Mouse (Mus musculus) midbrain, embryonic 15.5 days (tissue): ENCODE data around the gene Acss1. TPM values are rescaled to one million over a fixed set of nuclear protein-coding genes. Genes with fewer than 3 reads are reported as not detected.

Experiments
- ATAC-seq: fragments of 200-750 bp; cut with Nextera tagmentation; replicated peaks from 2 replicates; pipeline ENCODE4 v1.8.0; 2017; ENCODE audit warnings: moderate TSS enrichment
- H3K27ac ChIP-seq: fragments of 300-500 bp; sonication (generic); 2 replicates; pipeline ENCODE4 v1.5.1; 2015; ENCODE audit warnings: mild to moderate bottlenecking, inconsistent platforms
- H3K27me3 ChIP-seq: fragments of 300-500 bp; sonication (generic); replicated peaks from 2 replicates; pipeline ENCODE4 v1.6.1; 2015; ENCODE audit warnings: inconsistent platforms
- H3K36me3 ChIP-seq: fragments of 300-500 bp; sonication (generic); replicated peaks from 2 replicates; pipeline ENCODE4 v1.6.1; 2015; ENCODE audit warnings: inconsistent platforms
- H3K4me1 ChIP-seq: fragments of 300-500 bp; sonication (generic); 2 replicates; pipeline ENCODE4 v1.6.1; 2015; ENCODE audit warnings: inconsistent platforms
- H3K4me2 ChIP-seq: fragments of 300-500 bp; sonication (generic); 2 replicates; pipeline ENCODE4 v1.6.1; 2015; ENCODE audit warnings: inconsistent platforms, mild to moderate bottlenecking, moderate library complexity
- H3K4me3 ChIP-seq: fragments of 300-500 bp; sonication (generic); 2 replicates; pipeline ENCODE4 v1.5.1; 2015; ENCODE audit warnings: mild to moderate bottlenecking, inconsistent platforms
- H3K9ac ChIP-seq: fragments of 300-500 bp; sonication (generic); 2 replicates; pipeline ENCODE4 v1.6.1; 2015; ENCODE audit warnings: mild to moderate bottlenecking, inconsistent platforms
- H3K9me3 ChIP-seq: fragments of 300-500 bp; sonication (generic); 2 replicates; pipeline ENCODE4 v1.6.1; 2016; ENCODE audit warnings: inconsistent platforms
- WGBS: fragments of 180-500 bp; shearing (Covaris S2); methylation state at CpG from one replicate; pipeline ENCODE4 v1.1.7; 2015; ENCODE audit warnings: mixed read lengths; 5-methylcytosine and 5-hydroxymethylcytosine counted together
- polyA plus RNA-seq: library from polyadenylated mRNA; unstranded; fragments of >200 nt; fragmentation: Nextera tagmentation; extraction: Ambion mirVana; gene quantifications from 2 replicates; pipeline ENCODE4 v1.2.1, GENCODE M21; 2015

Gene Acss1
- polyA plus RNA-seq, 1 experiment from 2014 or later = 16.7 TPM

DNA sequence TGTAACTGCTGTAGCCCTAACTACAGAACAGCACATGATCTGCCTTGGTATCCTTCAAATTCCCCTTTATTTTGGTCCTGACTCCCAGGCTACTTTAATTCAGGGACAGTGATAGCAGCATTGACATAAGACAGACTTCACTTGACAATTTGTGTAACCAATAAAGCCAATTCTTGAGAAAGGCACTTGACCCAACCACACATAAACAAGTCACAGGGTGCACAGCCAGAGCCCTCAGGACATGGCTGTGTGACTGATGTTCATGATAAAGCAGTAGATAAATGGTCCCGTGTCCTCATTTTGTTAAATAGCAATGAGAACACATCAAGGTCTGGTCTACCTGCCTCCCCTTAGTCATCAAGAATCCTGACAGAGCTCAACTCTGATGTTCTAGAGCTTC lies 88.7 kb downstream of the Acss1 start:
- no peak overlapping the region for H3K4me2 ChIP-seq
- H3K4me1 ChIP-seq = no peaks in the 10 kb centered on the region
- no peak overlapping the region for H3K4me3 ChIP-seq
- no peaks in the 10 kb centered on the region for H3K9me3 ChIP-seq
- 93% methylated on average over 1 of the region's 1 CpGs for WGBS
- ATAC-seq = no peak
- H3K9ac ChIP-seq = no peak overlapping the region
- H3K36me3 ChIP-seq = peaks cover 21% of the 10 kb centered on the region
- H3K27me3 ChIP-seq = no peaks in the 10 kb centered on the region
- H3K27ac ChIP-seq = no peak overlapping the region

- no peak overlapping the region for H3K9ac ChIP-seq
- H3K4me3 ChIP-seq = no peak overlapping the region
- no peaks in the 10 kb centered on the region for H3K27me3 ChIP-seq
- no peak overlapping the region for H3K27ac ChIP-seq
- H3K36me3 ChIP-seq = peaks cover 11% of the 10 kb centered on the region; the same call in 1 of the 2 replicates
- no peak for ATAC-seq
- H3K4me1 ChIP-seq = no peaks in the 10 kb centered on the region
- H3K4me2 ChIP-seq = no peak overlapping the region
- 85% methylated on average over 5 of the region's 5 CpGs for WGBS
- H3K9me3 ChIP-seq = no peaks in the 10 kb centered on the region
Measured at GRCm38 (mm10) chr2:150578603-150579002, 89.7 kb downstream of the Acss1 start.

- Histone ChIP-seq H3K4me2 (no peak overlapping the region), H3K9ac (no peak overlapping the region), H3K27ac (no peak overlapping the region), H3K9me3 (no peaks in the 10 kb centered on the region), H3K36me3 (0 out of 2 replicates have a peak, but pooled peaks cover 5% of the 10 kb centered on the region), H3K4me1 (no peaks in the 10 kb centered on the region), H3K4me3 (no peak overlapping the region), H3K27me3 (no peaks in the 10 kb centered on the region)
- 97% methylated on average over 1 of the region's 1 CpGs for WGBS
- no peak for ATAC-seq
Measured at GRCm38 (mm10) chr2:150576256-150576655, 92.0 kb downstream of the Acss1 start.

DNA sequence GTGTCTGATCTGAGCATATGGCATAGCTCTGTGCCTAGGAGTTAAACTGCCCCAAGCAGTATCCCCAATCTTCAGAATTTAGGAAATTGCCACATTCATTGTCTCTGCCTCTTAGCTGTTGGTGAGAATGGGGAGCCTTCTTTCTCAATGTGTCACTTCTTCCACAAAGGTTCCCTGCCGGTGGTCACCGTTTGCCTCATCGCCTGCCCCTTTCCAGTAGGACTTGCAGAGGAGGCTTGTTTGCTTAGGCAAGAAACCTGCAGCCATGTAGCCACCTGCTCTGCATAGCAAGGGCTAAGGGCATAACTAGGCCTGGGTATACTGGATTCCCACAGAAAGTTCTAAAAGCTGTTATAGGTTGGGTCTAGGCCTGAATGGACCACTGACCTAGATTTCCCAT lies 95.8 kb downstream of the Acss1 start:
- no peak for ATAC-seq
- Histone ChIP-seq H3K4me2 (no peak overlapping the region), H3K4me1 (no peaks in the 10 kb centered on the region), H3K27me3 (no peaks in the 10 kb centered on the region), H3K4me3 (no peak overlapping the region), H3K27ac (no peak overlapping the region), H3K9me3 (no peaks in the 10 kb centered on the region), H3K36me3 (0 out of 2 replicates have a peak, but pooled peaks cover 4% of the 10 kb centered on the region), H3K9ac (no peak overlapping the region)
- 95% methylated on average over 3 of the region's 3 CpGs for WGBS

GRCm38 (mm10) chr2:150570761-150571160 lies 97.5 kb downstream of the Acss1 start:
- Histone ChIP-seq H3K27me3 (no peaks in the 10 kb centered on the region), H3K27ac (no peak overlapping the region), H3K9me3 (no peaks in the 10 kb centered on the region), H3K4me2 (no peak overlapping the region), H3K4me3 (no peak overlapping the region), H3K4me1 (no peaks in the 10 kb centered on the region), H3K36me3 (no peaks in the 10 kb centered on the region), H3K9ac (no peak overlapping the region)
- 97% methylated on average over 2 of the region's 2 CpGs for WGBS
- ATAC-seq = no peak

DNA sequence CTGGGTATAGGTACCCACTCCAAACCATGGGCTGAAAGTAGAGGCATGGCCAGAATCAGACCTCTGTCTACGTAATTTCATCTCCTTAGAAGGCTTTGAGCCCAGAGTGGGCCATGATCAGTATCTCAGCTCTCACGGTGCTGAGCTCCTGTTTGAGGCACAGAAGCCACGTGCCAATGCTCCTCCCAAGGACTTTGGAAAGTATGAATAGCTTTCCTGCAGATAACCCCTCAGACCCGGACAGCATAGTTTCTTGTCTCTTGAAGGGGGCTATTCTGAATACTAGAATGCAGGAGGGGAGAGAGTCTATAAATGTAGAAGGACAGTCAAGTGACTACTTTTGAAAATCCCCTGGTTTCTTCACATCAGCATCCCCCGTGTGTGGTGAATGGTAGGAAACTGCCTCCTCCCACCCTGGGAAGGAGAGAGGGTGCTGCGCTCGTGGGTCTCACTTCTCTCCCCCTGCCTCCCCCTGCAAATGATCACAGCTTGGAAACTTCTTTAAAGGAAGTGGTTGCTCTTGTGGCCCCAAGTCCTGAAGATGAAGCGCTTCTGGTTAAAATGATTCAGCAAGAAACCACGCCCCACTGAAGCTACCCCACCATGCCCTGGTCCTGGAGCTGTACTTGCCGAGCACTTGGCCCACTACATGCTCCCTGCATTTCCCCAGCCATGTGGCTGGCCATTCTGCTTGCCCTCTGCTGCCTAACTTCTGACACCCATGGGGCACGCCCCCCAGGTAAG lies 98.3 kb downstream of the Acss1 start, which contains the start of gene Cst7:
Gene Cst7, plus strand, starts transcription at position 569 of the 744 bp plus-strand sequence.
- Histone ChIP-seq H3K4me1 (no peaks in the 10 kb centered on the region), H3K4me3 (no peak within 1 kb of the TSS), H3K36me3 (no peaks in the 10 kb centered on the region), H3K9me3 (no peaks in the 10 kb centered on the region), H3K27me3 (no peaks in the 10 kb centered on the region), H3K27ac (no peak within 1 kb of the TSS), H3K4me2 (no peak within 1 kb of the TSS), H3K9ac (no peak within 1 kb of the TSS)
- ATAC-seq = no peak
- WGBS = 84% methylated on average over 11 of the region's 11 CpGs

Other genes with a start within 250 kb of the Acss1 start
- 8.0 and 8.5 TPM in 2 replicates for gene Zfp442, start 217.0 kb downstream of the Acss1 start, polyA plus RNA-seq
- 0.11 TPM in 1 of 2 replicates, not detected in the other for gene Zfp345, start 183.4 kb downstream of the Acss1 start, polyA plus RNA-seq
- 0.23 and 0.28 TPM in 2 replicates for gene Cst7, start 98.1 kb downstream of the Acss1 start, polyA plus RNA-seq
- 39.5 and 42.1 TPM in 2 replicates for gene Apmap, start 59.9 kb downstream of the Acss1 start, polyA plus RNA-seq
- 0.04 and 0.06 TPM in 2 replicates for gene Vsx1, start 20.9 kb upstream of the Acss1 start, polyA plus RNA-seq
- 71.5 and 71.8 TPM in 2 replicates for gene Entpd6, start 80.5 kb upstream of the Acss1 start, polyA plus RNA-seq
- 111 and 116 TPM in 2 replicates for gene Pygb, start 118.2 kb upstream of the Acss1 start, polyA plus RNA-seq
- gene Abhd12, start 236.2 kb upstream of the Acss1 start, polyA plus RNA-seq = 120 and 127 TPM in 2 replicates
- 15.0 TPM in 2 replicates for gene Gins1, start 236.9 kb upstream of the Acss1 start, polyA plus RNA-seq